Mouse (Mus musculus) heart, embryonic 10.5 days (tissue): ENCODE results near the gene Zfp963. TPM values are rescaled to one million over a fixed set of nuclear protein-coding genes. Genes with fewer than 3 reads are reported as not detected.

Source experiments
- DNase-seq: peaks from one replicate; pipeline ENCODE4 v3.0.0-alpha.2; 2017; ENCODE audit warnings: low spot score
- H3K27ac ChIP-seq: fragments of 300-500 bp; sonication (generic); 2 replicates; pipeline ENCODE4 v1.5.1; 2016; ENCODE audit warnings: mild to moderate bottlenecking
- H3K27me3 ChIP-seq: fragments of 300-500 bp; sonication (generic); 2 replicates; pipeline ENCODE4 v1.6.1; 2016; ENCODE audit warnings: mild to moderate bottlenecking; ENCODE audit not compliant: poor library complexity, insufficient read depth, severe bottlenecking
- H3K36me3 ChIP-seq: fragments of 300-500 bp; sonication (generic); 2 replicates; pipeline ENCODE4 v1.6.1; 2016; ENCODE audit warnings: mild to moderate bottlenecking, moderate library complexity
- H3K4me1 ChIP-seq: fragments of 300-500 bp; sonication (generic); 2 replicates; pipeline ENCODE4 v1.6.1; 2016; ENCODE audit warnings: mild to moderate bottlenecking
- H3K4me3 ChIP-seq: fragments of 300-500 bp; sonication (generic); 2 replicates; pipeline ENCODE4 v1.5.1; 2016; ENCODE audit warnings: mild to moderate bottlenecking, moderate library complexity
- H3K9me3 ChIP-seq: fragments of 300-500 bp; sonication (generic); 2 replicates; pipeline ENCODE4 v1.6.1; 2016; ENCODE audit warnings: mild to moderate bottlenecking, moderate library complexity
- WGBS: fragments of 180-500 bp; shearing (Covaris S2); methylation state at CpG from one replicate; pipeline ENCODE4 v1.1.7; 2016; 5-methylcytosine and 5-hydroxymethylcytosine counted together
- polyA plus RNA-seq: library from polyadenylated mRNA; unstranded; fragments of >200 nt; fragmentation: Nextera tagmentation; extraction: Ambion mirVana; gene quantifications from 2 replicates; pipeline ENCODE4 v1.2.1, GENCODE M21; 2016

Gene Zfp963
- polyA plus RNA-seq, 1 experiment from 2014 or later = 4.1 TPM

DNA sequence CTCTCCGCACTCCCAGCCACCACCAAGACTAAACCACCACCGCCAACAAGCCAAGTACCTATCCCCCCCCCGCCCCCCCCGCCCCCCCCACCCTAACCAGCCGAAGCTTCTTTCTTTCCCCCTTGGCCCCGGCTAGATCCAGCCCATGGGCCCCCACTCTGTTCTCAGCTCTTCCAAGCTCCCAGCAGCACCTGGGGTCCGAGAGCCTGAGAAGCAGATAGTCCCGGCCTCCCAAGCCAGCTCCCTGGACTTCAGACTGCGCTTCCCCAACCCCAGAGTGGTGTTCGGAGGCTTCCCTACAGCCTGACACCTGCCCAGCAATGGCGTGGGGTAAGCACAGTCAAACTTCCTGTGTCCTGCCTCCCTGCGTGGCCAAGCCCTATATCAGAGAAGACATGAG lies 27.3 kb upstream of the Zfp963 start:
- no peaks in the 10 kb centered on the region for H3K27me3 ChIP-seq
- no peak overlapping the region for H3K27ac ChIP-seq
- DNase-seq = no peak
- no peaks in the 10 kb centered on the region for H3K36me3 ChIP-seq
- H3K4me3 ChIP-seq = no peak overlapping the region
- no peaks in the 10 kb centered on the region for H3K9me3 ChIP-seq
- 52% methylated on average over 11 of the region's 12 CpGs for whole genome bisulfite sequencing
- peaks cover 17% of the 10 kb centered on the region for H3K4me1 ChIP-seq

DNA sequence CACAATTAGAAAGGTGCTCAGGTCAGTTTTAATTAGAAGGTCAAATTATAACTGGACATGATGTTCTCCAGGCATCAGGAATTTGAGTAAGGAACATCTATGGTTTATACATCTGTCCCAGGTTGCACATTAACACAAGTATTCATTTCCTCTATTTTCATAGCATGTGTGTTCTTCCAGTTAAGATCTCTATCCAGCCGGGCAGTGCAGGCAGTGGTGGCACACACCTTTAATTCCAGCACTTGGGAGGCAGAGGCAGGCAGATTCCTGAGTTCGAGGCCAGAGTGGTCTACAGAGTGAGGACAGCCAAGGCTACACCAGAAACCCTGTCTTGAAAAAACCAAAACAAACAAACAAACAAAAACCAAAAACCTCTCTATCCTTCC lies 25.4 kb upstream of the Zfp963 start:
- peak overlapping the region; percentile 97; the same call in 1 of the 2 replicates for H3K27ac ChIP-seq
- H3K36me3 ChIP-seq = peaks cover 9% of the 10 kb centered on the region; the same call in 1 of the 2 replicates
- peak overlapping the region; percentile 78 for H3K4me3 ChIP-seq
- 47% methylated on average over 2 of the region's 2 CpGs for WGBS
- peaks cover 22% of the 10 kb centered on the region for H3K4me1 ChIP-seq
- H3K9me3 ChIP-seq = no peaks in the 10 kb centered on the region
- H3K27me3 ChIP-seq = no peaks in the 10 kb centered on the region
- DNase-seq = no peak

DNA sequence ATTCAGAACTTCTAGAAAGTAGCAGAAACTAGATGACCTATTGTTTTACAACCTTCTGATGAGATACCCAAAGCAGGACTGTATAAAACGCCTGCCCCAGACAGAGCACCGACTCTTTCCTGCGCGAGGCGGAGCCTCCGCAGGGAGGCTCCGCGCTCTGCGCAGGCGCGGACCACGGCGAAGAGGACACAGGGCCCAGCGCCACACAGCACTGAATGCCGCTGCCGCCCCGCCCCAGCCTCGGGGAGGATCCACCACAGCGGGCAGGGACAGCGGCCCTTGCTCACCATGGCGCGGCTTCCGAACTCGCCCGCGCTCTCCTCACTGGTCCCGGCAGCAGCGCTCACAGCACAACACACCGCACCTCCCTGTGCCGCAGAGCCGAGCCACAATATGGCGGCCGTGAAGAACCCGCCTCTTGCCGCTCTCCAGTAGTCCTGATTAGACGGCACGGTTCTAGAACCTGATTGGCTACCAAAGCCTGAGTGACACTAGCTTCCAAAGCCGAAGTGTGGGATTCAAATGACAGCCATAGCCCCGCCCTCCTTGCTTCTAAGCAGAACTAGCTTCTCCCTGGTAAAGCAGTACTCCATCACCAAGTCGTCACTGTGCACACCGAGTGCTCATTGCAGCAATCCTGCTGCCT lies 24.9 kb upstream of the Zfp963 start, which contains the start of gene Gm20422:
Gene Gm20422, minus strand, starts transcription at position 384 of the 646 bp plus-strand sequence.
- Histone ChIP-seq H3K27me3 (no peaks in the 10 kb centered on the region), H3K9me3 (no peaks in the 10 kb centered on the region), H3K4me1 (peaks cover 22% of the 10 kb centered on the region), H3K27ac (peak within 1 kb of the TSS; percentile 97), H3K36me3 (peaks cover 12% of the 10 kb centered on the region), H3K4me3 (peak within 1 kb of the TSS; percentile 78)
- DNase-seq = peak; percentile 98
- WGBS = under 1% methylated on average over 41 of the region's 41 CpGs

DNA sequence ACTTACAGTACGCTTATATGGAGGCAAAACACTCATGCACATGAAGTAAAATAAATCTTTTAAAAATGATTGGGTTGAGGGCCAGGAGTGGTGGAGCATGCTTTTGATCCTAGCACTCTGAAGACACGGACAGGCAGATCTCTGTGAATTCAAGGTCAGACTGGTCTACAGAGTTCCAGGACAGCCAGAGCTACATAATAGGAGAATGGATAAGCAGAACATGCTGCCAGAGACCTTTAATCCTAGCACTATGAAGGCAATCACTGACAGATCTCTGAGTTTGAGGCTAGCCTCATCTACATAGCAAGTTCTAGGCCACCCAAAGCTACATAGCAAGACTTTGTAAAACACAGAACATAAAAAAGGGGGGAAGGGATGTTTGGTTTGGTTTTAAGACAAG lies 22.3 kb upstream of the Zfp963 start:
- no peak overlapping the region for H3K4me3 ChIP-seq
- DNase-seq = no peak
- peaks cover 37% of the 10 kb centered on the region for H3K36me3 ChIP-seq
- 82% methylated on average over 2 of the region's 2 CpGs for WGBS
- H3K27me3 ChIP-seq = no peaks in the 10 kb centered on the region
- H3K4me1 ChIP-seq = peaks cover 22% of the 10 kb centered on the region
- no peaks in the 10 kb centered on the region for H3K9me3 ChIP-seq
- no peak overlapping the region for H3K27ac ChIP-seq

DNA sequence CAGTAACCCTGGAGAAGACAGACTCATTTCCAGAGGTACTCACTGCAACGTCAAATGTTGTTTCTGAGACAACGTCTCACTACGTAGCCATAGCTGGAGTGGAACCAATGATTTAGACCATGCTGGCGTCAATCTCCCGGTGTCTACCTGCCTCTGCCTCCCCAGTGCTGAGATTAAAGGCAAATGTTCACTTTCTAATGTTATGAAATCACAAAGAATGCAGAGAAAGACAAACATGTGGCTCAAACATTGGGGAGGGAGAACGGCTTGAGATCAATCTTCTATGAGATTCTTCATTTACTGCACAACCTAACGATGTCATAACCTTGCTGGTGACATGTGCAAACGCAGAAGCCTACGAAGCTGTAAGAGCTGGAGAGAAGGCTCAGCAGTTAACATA lies 21.5 kb upstream of the Zfp963 start:
- Histone ChIP-seq H3K27me3 (no peaks in the 10 kb centered on the region), H3K4me3 (no peak overlapping the region), H3K36me3 (peaks cover 46% of the 10 kb centered on the region), H3K27ac (no peak overlapping the region), H3K4me1 (peaks cover 22% of the 10 kb centered on the region), H3K9me3 (peaks cover 3% of the 10 kb centered on the region)
- 91% methylated on average over 9 of the region's 9 CpGs for WGBS
- DNase-seq = no peak

DNA sequence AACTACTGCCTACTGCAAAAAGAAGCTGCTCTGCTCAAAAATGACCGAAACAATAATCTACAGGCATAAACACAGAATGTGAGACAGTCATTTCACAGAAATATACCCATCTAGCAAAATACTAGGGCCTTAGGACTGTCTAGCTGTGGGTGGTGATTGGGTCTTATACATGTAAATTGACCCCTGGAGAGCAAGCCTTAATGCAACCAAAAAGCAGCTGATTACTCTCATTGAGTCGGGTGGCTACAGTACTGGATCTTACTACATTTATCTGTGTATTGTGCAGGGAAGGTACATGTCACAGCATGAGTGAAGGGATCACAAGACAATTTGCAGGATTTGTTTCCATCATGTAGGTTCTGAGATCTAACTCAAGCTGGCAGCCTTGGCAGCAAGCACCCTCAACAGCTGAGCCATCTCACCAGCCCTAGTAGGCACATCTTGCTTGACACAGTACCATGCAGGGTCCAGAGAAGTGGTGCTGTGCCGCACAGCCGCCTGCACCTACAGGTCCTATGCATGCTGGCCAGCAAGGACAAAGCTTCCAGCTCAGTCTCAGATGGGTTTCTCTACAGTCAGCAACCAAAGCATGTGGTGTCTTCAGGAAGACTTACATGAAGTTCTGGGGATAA lies 12.2 kb upstream of the Zfp963 start:
- Histone ChIP-seq H3K4me3 (no peak overlapping the region), H3K27me3 (no peaks in the 10 kb centered on the region), H3K9me3 (peaks cover 11% of the 10 kb centered on the region), H3K4me1 (no peaks in the 10 kb centered on the region), H3K36me3 (peaks cover 76% of the 10 kb centered on the region), H3K27ac (no peak overlapping the region)
- no peak for DNase-seq
- 87% methylated on average over 4 of the region's 4 CpGs for WGBS

DNA sequence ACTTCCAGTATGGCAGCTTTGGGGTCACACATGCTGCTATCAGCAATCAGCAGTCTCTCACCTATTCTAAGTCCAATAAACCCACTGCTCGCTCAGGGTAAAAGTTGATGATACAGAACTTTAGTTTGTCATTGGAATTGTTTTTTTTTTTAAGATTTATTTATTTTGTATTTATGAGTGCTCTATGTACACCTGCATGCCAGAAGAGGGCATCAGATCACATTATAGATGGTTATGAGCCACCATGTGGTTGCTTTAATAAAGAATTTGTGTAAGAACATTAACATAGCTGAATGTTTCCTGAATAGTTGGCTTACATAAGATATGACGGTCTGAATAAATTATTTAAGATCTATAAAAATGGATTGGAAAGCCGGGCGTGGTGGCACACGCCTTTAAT lies 8.5 kb upstream of the Zfp963 start:
- peaks cover 59% of the 10 kb centered on the region for H3K36me3 ChIP-seq

DNA sequence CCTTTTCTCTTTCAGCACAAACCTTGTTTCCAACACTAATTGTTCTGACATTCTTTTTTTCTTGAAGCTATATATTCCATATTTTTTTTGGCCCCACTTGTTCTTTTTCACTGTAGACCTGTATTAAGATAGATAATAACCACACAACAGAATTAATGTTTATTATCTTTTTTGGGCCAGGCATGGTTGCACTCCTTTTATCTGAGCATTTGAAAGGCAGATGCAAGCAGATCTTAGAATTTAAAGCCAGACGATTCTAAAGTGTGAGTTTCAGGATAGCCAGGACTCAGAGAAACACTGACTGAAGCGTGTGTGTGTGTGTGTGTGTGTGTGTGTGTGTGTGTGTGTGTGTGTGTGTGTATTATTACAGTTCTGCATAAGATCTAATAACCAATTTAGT lies 2.7 kb upstream of the Zfp963 start:
- H3K9me3 ChIP-seq = no peaks in the 10 kb centered on the region
- DNase-seq = no peak

More for the DNA sequence above, 8.5 kb upstream of the Zfp963 start:
- Histone ChIP-seq H3K27ac (no peak overlapping the region), H3K27me3 (no peaks in the 10 kb centered on the region), H3K4me3 (no peak overlapping the region), H3K4me1 (no peaks in the 10 kb centered on the region), H3K9me3 (no peaks in the 10 kb centered on the region)
- DNase-seq = no peak
- 93% methylated on average over 5 of the region's 5 CpGs for WGBS

DNA sequence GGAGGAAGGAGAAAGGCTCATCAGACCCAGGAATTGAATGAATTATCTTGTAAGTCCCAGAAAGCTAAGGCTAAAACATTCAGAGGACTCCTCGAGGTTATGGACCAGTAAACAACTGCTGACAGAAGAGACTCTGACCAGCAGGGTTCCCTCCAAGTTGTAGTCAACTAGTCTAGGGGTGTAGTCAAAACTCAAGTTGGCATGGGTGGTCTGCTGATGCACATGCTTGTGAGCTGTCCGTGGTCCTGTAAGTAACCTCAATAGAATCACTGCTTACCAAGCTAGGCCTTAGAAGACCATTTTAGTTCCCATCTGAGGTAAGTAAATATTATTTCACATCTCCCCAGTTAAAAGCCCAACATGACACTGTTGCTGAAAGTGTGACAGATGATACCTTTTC lies 8.5 kb downstream of the Zfp963 start:
- no peaks in the 10 kb centered on the region for H3K27me3 ChIP-seq
- H3K9me3 ChIP-seq = no peaks in the 10 kb centered on the region
- H3K27ac ChIP-seq = no peak overlapping the region
- no peaks in the 10 kb centered on the region for H3K4me1 ChIP-seq
- no peak overlapping the region for H3K4me3 ChIP-seq
- DNase-seq = no peak
- peaks cover 18% of the 10 kb centered on the region; the same call in 1 of the 2 replicates for H3K36me3 ChIP-seq
- 70% methylated on average over 2 of the region's 2 CpGs for WGBS

More for the DNA sequence above, 2.7 kb upstream of the Zfp963 start:
- Histone ChIP-seq H3K4me3 (no peak overlapping the region), H3K36me3 (peaks cover 24% of the 10 kb centered on the region), H3K4me1 (peaks cover 6% of the 10 kb centered on the region; the same call in 1 of the 2 replicates), H3K27ac (no peak overlapping the region), H3K27me3 (no peaks in the 10 kb centered on the region)
- 77% methylated on average over 2 of the region's 2 CpGs for WGBS

DNA sequence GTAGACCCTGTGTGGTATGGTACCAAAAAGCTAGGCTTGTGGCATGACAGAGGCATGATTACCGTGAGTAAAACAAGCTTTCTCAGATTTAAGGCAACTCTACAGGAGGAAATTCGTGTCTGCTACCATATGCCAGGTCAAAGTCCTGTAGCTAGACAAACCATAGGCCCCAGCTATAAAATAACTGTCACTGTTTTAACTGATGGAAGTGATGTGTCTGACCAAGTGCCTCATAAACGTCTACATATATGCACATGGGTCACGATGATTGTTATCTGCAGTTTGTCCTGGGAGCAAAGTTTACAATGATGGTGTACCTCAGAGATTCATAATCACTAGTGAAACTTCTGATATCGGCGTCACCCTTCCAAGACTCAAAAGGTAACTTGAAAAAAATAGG lies 9.0 kb downstream of the Zfp963 start:
- H3K27me3 ChIP-seq = no peaks in the 10 kb centered on the region
- DNase-seq = no peak
- no peak overlapping the region for H3K27ac ChIP-seq
- WGBS = 78% methylated on average over 6 of the region's 6 CpGs
- no peak overlapping the region for H3K4me3 ChIP-seq
- no peaks in the 10 kb centered on the region for H3K9me3 ChIP-seq
- H3K4me1 ChIP-seq = no peaks in the 10 kb centered on the region
- peaks cover 18% of the 10 kb centered on the region; the same call in 1 of the 2 replicates for H3K36me3 ChIP-seq

DNA sequence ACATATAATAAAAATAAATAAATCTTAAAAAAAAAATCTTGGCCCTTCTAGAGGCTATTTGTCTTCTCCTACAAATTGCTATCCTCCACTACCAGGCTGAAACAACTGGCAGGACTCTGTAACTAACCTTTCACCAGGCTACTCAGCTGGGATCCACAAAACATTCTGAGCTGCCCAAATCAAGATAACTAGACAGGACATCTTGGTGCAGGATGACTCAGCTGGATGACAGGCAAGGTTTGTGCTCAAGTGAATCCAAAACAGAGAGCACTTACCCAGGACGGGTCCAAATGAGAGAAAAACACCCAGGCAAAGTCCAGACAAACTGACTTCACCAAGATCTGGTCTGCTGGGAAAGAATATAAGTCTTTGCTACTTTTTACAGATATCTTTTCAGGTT lies 14.3 kb downstream of the Zfp963 start:
- H3K4me1 ChIP-seq = no peaks in the 10 kb centered on the region
- no peak overlapping the region for H3K4me3 ChIP-seq
- 71% methylated on average over 1 of the region's 1 CpGs for WGBS
- no peaks in the 10 kb centered on the region for H3K27me3 ChIP-seq
- DNase-seq = no peak
- no peak overlapping the region for H3K27ac ChIP-seq
- no peaks in the 10 kb centered on the region for H3K36me3 ChIP-seq
- no peaks in the 10 kb centered on the region for H3K9me3 ChIP-seq

DNA sequence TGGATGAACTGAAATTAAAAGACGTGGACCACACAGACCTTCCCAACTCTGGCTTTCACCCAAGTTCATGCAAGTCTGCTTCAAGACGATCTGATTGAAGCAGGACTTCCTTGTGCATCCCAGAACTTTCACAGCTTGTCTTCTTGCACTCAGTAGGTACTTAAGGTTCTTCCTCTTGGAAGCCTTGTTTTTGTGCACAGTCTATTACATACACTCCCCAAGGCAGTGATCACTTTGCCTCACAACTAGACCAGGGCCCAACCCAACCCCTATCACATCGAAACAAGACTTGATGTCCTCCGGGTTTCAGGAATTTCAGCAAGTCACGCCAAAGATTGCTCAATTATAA lies 32.6 kb downstream of the Zfp963 start:
- 44% methylated on average over 5 of the region's 5 CpGs for WGBS
- Histone ChIP-seq H3K4me1 (peaks cover 13% of the 10 kb centered on the region; the same call in 1 of the 2 replicates), H3K27ac (peak overlapping the region; percentile 100), H3K27me3 (no peaks in the 10 kb centered on the region), H3K36me3 (peaks cover 15% of the 10 kb centered on the region), H3K4me3 (peak overlapping the region; percentile 90), H3K9me3 (no peaks in the 10 kb centered on the region)
- no peak for DNase-seq

DNA sequence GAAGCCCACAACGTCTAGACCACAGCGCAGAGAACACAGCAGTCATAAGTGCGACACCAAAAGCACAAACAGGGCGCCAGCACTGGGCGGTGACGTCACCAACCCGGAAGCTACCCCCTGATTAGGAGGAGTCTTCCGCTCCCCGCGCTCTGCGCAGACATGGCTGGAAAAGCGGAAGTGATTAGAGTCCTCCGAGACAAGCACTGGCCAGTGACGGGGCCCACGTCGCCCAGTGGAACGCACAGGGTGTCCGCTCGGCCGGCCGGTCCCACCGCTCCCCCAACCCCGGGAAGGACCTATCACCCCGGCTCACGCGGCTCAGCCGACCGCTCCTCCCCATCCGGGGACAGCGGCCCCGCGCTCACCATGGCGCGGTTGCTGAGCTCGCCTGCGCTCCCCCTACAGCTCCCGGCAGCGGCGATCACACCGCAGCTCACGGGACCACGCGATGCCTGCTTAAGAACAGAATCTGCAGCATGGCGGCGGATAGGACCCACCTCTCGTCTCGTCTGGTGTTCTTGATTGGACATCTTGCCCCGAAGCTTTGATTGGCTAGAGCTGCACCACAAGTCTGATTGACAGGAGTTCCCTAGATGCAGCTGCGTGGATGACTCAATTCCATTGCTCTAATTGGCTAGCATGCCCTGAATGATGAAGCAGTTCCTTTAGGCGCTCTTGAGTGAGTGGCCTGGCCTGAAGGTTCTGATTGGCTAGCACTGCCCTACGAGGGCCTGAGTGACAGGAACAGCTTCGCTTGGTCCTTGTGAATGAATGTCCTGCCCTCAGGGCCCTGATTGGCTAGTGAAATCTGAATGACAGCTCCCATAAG lies 33.2 kb downstream of the Zfp963 start:
- Histone ChIP-seq H3K4me1 (peaks cover 13% of the 10 kb centered on the region; the same call in 1 of the 2 replicates), H3K36me3 (peaks cover 19% of the 10 kb centered on the region), H3K27ac (peak overlapping the region; percentile 100), H3K9me3 (no peaks in the 10 kb centered on the region), H3K4me3 (peak overlapping the region; percentile 90), H3K27me3 (no peaks in the 10 kb centered on the region)
- WGBS = under 1% methylated on average over 52 of the region's 52 CpGs
- peak; percentile 100 for DNase-seq
